Mouse (Mus musculus): ENCODE measurements around the gene Trpv1. TPM values are rescaled to one million over a fixed set of nuclear protein-coding genes. Genes with fewer than 3 reads are reported as not detected.

Gene Trpv1
- polyA plus RNA-seq, 1 experiment from 2014 or later: not detected

GRCm38 (mm10) chr11:73219671-73220070 is 14.4 kb upstream of the Trpv1 start:
- Histone ChIP-seq H3K36me3 (ENCODE audit: control insufficient read depth, insufficient read depth, low read length) (no peaks in the 10 kb centered on the region), H3K9ac (ENCODE audit: low read length) (no peak overlapping the region), H3K4me1 (ENCODE audit: control insufficient read depth in 2 of 2, insufficient read depth in 2 of 2, low read length in 2 of 2) (no peaks in the 10 kb centered on the region), H3K27me3 (ENCODE audit: control insufficient read depth, insufficient read depth, low read length) (no peaks in the 10 kb centered on the region), H3K4me3 (ENCODE audit: control insufficient read depth in 1 of 2, insufficient read depth in 1 of 2, low read depth in 1 of 2, low read length in 2 of 2) (no peak overlapping the region), H3K4me2 (ENCODE audit: low read length) (no peak overlapping the region), H3K9me3 (ENCODE audit: control insufficient read depth, low read length) (no peaks in the 10 kb centered on the region), H3K27ac (replicated peaks in 1 of 2; ENCODE audit: control insufficient read depth in 1 of 2, insufficient read depth in 1 of 2, low read depth in 2 of 2, low read length in 2 of 2) (no peak overlapping the region)
- WGBS: 42% methylated on average over 2 of the region's 2 CpGs
- ATAC-seq (ENCODE audit: insufficient number of reproducible peaks, insufficient read depth, low FRiP score, low read depth): no peak

- Histone ChIP-seq H3K9me3 (ENCODE audit: control insufficient read depth, low read length) (no peaks in the 10 kb centered on the region), H3K9ac (ENCODE audit: low read length) (no peak overlapping the region), H3K27ac (replicated peaks in 1 of 2; ENCODE audit: control insufficient read depth in 1 of 2, insufficient read depth in 1 of 2, low read depth in 2 of 2, low read length in 2 of 2) (no peak overlapping the region), H3K36me3 (ENCODE audit: control insufficient read depth, insufficient read depth, low read length) (no peaks in the 10 kb centered on the region), H3K4me2 (ENCODE audit: low read length) (no peak overlapping the region), H3K4me1 (ENCODE audit: control insufficient read depth in 2 of 2, insufficient read depth in 2 of 2, low read length in 2 of 2) (no peaks in the 10 kb centered on the region), H3K4me3 (ENCODE audit: control insufficient read depth in 1 of 2, insufficient read depth in 1 of 2, low read depth in 1 of 2, low read length in 2 of 2) (no peak overlapping the region), H3K27me3 (ENCODE audit: control insufficient read depth, insufficient read depth, low read length) (no peaks in the 10 kb centered on the region)
- 74% methylated on average over 1 of the region's 1 CpGs for WGBS
- no peak for ATAC-seq (ENCODE audit: insufficient number of reproducible peaks, insufficient read depth, low FRiP score, low read depth)
Measured at GRCm38 (mm10) chr11:73220651-73221050, 13.4 kb upstream of the Trpv1 start.

GRCm38 (mm10) chr11:73222846-73223245 is 11.2 kb upstream of the Trpv1 start:
- Histone ChIP-seq H3K9ac (ENCODE audit: low read length) (no peak overlapping the region), H3K4me1 (ENCODE audit: control insufficient read depth in 2 of 2, insufficient read depth in 2 of 2, low read length in 2 of 2) (no peaks in the 10 kb centered on the region), H3K27ac (replicated peaks in 1 of 2; ENCODE audit: control insufficient read depth in 1 of 2, insufficient read depth in 1 of 2, low read depth in 2 of 2, low read length in 2 of 2) (no peak overlapping the region), H3K4me2 (ENCODE audit: low read length) (no peak overlapping the region), H3K36me3 (ENCODE audit: control insufficient read depth, insufficient read depth, low read length) (no peaks in the 10 kb centered on the region), H3K4me3 (ENCODE audit: control insufficient read depth in 1 of 2, insufficient read depth in 1 of 2, low read depth in 1 of 2, low read length in 2 of 2) (no peak overlapping the region), H3K27me3 (ENCODE audit: control insufficient read depth, insufficient read depth, low read length) (no peaks in the 10 kb centered on the region), H3K9me3 (ENCODE audit: control insufficient read depth, low read length) (no peaks in the 10 kb centered on the region)
- WGBS: 31% methylated on average over 5 of the region's 5 CpGs
- ATAC-seq (ENCODE audit: insufficient number of reproducible peaks, insufficient read depth, low FRiP score, low read depth): no peak

GRCm38 (mm10) chr11:73223966-73224365 is 10.1 kb upstream of the Trpv1 start:
- H3K27me3 ChIP-seq (ENCODE audit: control insufficient read depth, insufficient read depth, low read length): no peaks in the 10 kb centered on the region
- no peaks in the 10 kb centered on the region for H3K4me1 ChIP-seq (ENCODE audit: control insufficient read depth in 2 of 2, insufficient read depth in 2 of 2, low read length in 2 of 2)
- H3K9ac ChIP-seq (ENCODE audit: low read length): no peak overlapping the region
- no peaks in the 10 kb centered on the region for H3K36me3 ChIP-seq (ENCODE audit: control insufficient read depth, insufficient read depth, low read length)
- ATAC-seq (ENCODE audit: insufficient number of reproducible peaks, insufficient read depth, low FRiP score, low read depth): no peak
- no peak overlapping the region for H3K4me3 ChIP-seq (ENCODE audit: control insufficient read depth in 1 of 2, insufficient read depth in 1 of 2, low read depth in 1 of 2, low read length in 2 of 2)
- no peak overlapping the region for H3K27ac ChIP-seq (replicated peaks in 1 of 2; ENCODE audit: control insufficient read depth in 1 of 2, insufficient read depth in 1 of 2, low read depth in 2 of 2, low read length in 2 of 2)
- WGBS: 66% methylated on average over 2 of the region's 2 CpGs
- H3K9me3 ChIP-seq (ENCODE audit: control insufficient read depth, low read length): no peaks in the 10 kb centered on the region
- H3K4me2 ChIP-seq (ENCODE audit: low read length): no peak overlapping the region

GRCm38 (mm10) chr11:73225856-73226255 is 8.2 kb upstream of the Trpv1 start:
- no peaks in the 10 kb centered on the region for H3K4me1 ChIP-seq (ENCODE audit: control insufficient read depth in 2 of 2, insufficient read depth in 2 of 2, low read length in 2 of 2)
- no peak for ATAC-seq (ENCODE audit: insufficient number of reproducible peaks, insufficient read depth, low FRiP score, low read depth)
- WGBS: 83% methylated on average over 6 of the region's 6 CpGs
- no peak overlapping the region for H3K9ac ChIP-seq (ENCODE audit: low read length)
- no peak overlapping the region for H3K4me3 ChIP-seq (ENCODE audit: control insufficient read depth in 1 of 2, insufficient read depth in 1 of 2, low read depth in 1 of 2, low read length in 2 of 2)
- H3K27ac ChIP-seq (replicated peaks in 1 of 2; ENCODE audit: control insufficient read depth in 1 of 2, insufficient read depth in 1 of 2, low read depth in 2 of 2, low read length in 2 of 2): no peak overlapping the region
- no peaks in the 10 kb centered on the region for H3K27me3 ChIP-seq (ENCODE audit: control insufficient read depth, insufficient read depth, low read length)
- H3K36me3 ChIP-seq (ENCODE audit: control insufficient read depth, insufficient read depth, low read length): no peaks in the 10 kb centered on the region
- no peak overlapping the region for H3K4me2 ChIP-seq (ENCODE audit: low read length)
- H3K9me3 ChIP-seq (ENCODE audit: control insufficient read depth, low read length): no peaks in the 10 kb centered on the region

- H3K27me3 ChIP-seq (ENCODE audit: control insufficient read depth, insufficient read depth, low read length): no peaks in the 10 kb centered on the region
- no peaks in the 10 kb centered on the region for H3K9me3 ChIP-seq (ENCODE audit: control insufficient read depth, low read length)
- no peak overlapping the region for H3K27ac ChIP-seq (replicated peaks in 1 of 2; ENCODE audit: control insufficient read depth in 1 of 2, insufficient read depth in 1 of 2, low read depth in 2 of 2, low read length in 2 of 2)
- ATAC-seq (ENCODE audit: insufficient number of reproducible peaks, insufficient read depth, low FRiP score, low read depth): no peak
- H3K36me3 ChIP-seq (ENCODE audit: control insufficient read depth, insufficient read depth, low read length): no peaks in the 10 kb centered on the region
- H3K9ac ChIP-seq (ENCODE audit: low read length): no peak overlapping the region
- no peak overlapping the region for H3K4me2 ChIP-seq (ENCODE audit: low read length)
- no peak overlapping the region for H3K4me3 ChIP-seq (ENCODE audit: control insufficient read depth in 1 of 2, insufficient read depth in 1 of 2, low read depth in 1 of 2, low read length in 2 of 2)
- WGBS: 64% methylated on average over 5 of the region's 5 CpGs
- no peaks in the 10 kb centered on the region for H3K4me1 ChIP-seq (ENCODE audit: control insufficient read depth in 2 of 2, insufficient read depth in 2 of 2, low read length in 2 of 2)
Measured at GRCm38 (mm10) chr11:73228881-73229280, 5.2 kb upstream of the Trpv1 start.

GRCm38 (mm10) chr11:73230081-73230480 is 4.0 kb upstream of the Trpv1 start:
- Histone ChIP-seq H3K9ac (ENCODE audit: low read length) (no peak overlapping the region), H3K36me3 (ENCODE audit: control insufficient read depth, insufficient read depth, low read length) (no peaks in the 10 kb centered on the region), H3K27me3 (ENCODE audit: control insufficient read depth, insufficient read depth, low read length) (no peaks in the 10 kb centered on the region), H3K4me2 (ENCODE audit: low read length) (no peak overlapping the region), H3K4me1 (ENCODE audit: control insufficient read depth in 2 of 2, insufficient read depth in 2 of 2, low read length in 2 of 2) (no peaks in the 10 kb centered on the region), H3K27ac (replicated peaks in 1 of 2; ENCODE audit: control insufficient read depth in 1 of 2, insufficient read depth in 1 of 2, low read depth in 2 of 2, low read length in 2 of 2) (no peak overlapping the region), H3K4me3 (ENCODE audit: control insufficient read depth in 1 of 2, insufficient read depth in 1 of 2, low read depth in 1 of 2, low read length in 2 of 2) (no peak overlapping the region), H3K9me3 (ENCODE audit: control insufficient read depth, low read length) (no peaks in the 10 kb centered on the region)
- 76% methylated on average over 5 of the region's 5 CpGs for WGBS
- no peak for ATAC-seq (ENCODE audit: insufficient number of reproducible peaks, insufficient read depth, low FRiP score, low read depth)

GRCm38 (mm10) chr11:73232513-73232912 is 1.6 kb upstream of the Trpv1 start:
- H3K4me3 ChIP-seq (ENCODE audit: control insufficient read depth in 1 of 2, insufficient read depth in 1 of 2, low read depth in 1 of 2, low read length in 2 of 2): no peak overlapping the region
- H3K27me3 ChIP-seq (ENCODE audit: control insufficient read depth, insufficient read depth, low read length): no peaks in the 10 kb centered on the region
- no peaks in the 10 kb centered on the region for H3K9me3 ChIP-seq (ENCODE audit: control insufficient read depth, low read length)
- no peak overlapping the region for H3K4me2 ChIP-seq (ENCODE audit: low read length)
- no peak overlapping the region for H3K27ac ChIP-seq (replicated peaks in 1 of 2; ENCODE audit: control insufficient read depth in 1 of 2, insufficient read depth in 1 of 2, low read depth in 2 of 2, low read length in 2 of 2)
- H3K36me3 ChIP-seq (ENCODE audit: control insufficient read depth, insufficient read depth, low read length): no peaks in the 10 kb centered on the region
- no peak overlapping the region for H3K9ac ChIP-seq (ENCODE audit: low read length)
- H3K4me1 ChIP-seq (ENCODE audit: control insufficient read depth in 2 of 2, insufficient read depth in 2 of 2, low read length in 2 of 2): peaks cover 4 to 5% of the 10 kb centered on the region in 2 experiments
- WGBS: 40% methylated on average over 2 of the region's 2 CpGs
- no peak for ATAC-seq (ENCODE audit: insufficient number of reproducible peaks, insufficient read depth, low FRiP score, low read depth)

All from heart, embryonic 14.5 days (tissue).